Mouse (Mus musculus) adrenal gland, adult 2 months (tissue): Measurements from ENCODE around the gene Apoa1. TPM values are rescaled to one million over a fixed set of nuclear protein-coding genes. Genes with fewer than 3 reads are reported as not detected.

Experiments used
- DNase-seq: peaks from one replicate; pipeline ENCODE4 v3.0.0; 2021
- polyA plus RNA-seq: library from polyadenylated mRNA; depleted of rRNA; stranded (reverse); fragments of >200 nt; gene quantifications from 2 replicates; pipeline ENCODE4 v1.2.3, GENCODE M21; 2012; rRNA removed
- total RNA-seq, 2 experiments: library from RNA; stranded (reverse); gene quantifications; 2 replicates each; pipeline ENCODE4 v1.2.3; 2021

Apoa1 gene
- total and polyA plus RNA-seq, 3 experiments = 1.7 to 37.3 (median 5.6) TPM

- peak; percentile 44 for DNase-seq
These were observed 29.2 kb downstream of the Apoa1 start for GRCm38 (mm10) chr9:46257546-46257945.

GRCm38 (mm10) chr9:46259111-46259510 lies 30.7 kb downstream of the Apoa1 start:
- DNase-seq = no peak

GRCm38 (mm10) chr9:46261131-46261530 lies 32.8 kb downstream of the Apoa1 start:
- DNase-seq = peak; percentile 73

GRCm38 (mm10) chr9:46268343-46268873 lies 40.0 kb downstream of the Apoa1 start, which contains the start of gene Apoa5:
TSS of gene Apoa5 (plus strand) at chr9:46268633.
- DNase-seq = no peak

- no peak for DNase-seq
These were observed 40.7 kb downstream of the Apoa1 start for GRCm38 (mm10) chr9:46269125-46269524.

- DNase-seq = no peak
These were observed 42.4 kb downstream of the Apoa1 start for GRCm38 (mm10) chr9:46270782-46271181.

GRCm38 (mm10) chr9:46272070-46272469 lies 43.7 kb downstream of the Apoa1 start:
- DNase-seq = no peak

GRCm38 (mm10) chr9:46272677-46273454 lies 44.5 kb downstream of the Apoa1 start, which contains the start of gene Zpr1:
TSS of gene Zpr1 (plus strand) at chr9:46273064.
- peak; percentile 94 for DNase-seq

- DNase-seq = no peak
These were observed 46.1 kb downstream of the Apoa1 start for GRCm38 (mm10) chr9:46274494-46274893.

Other genes with a start within 250 kb of the Apoa1 start
- gene Pafah1b2, start 215.9 kb upstream of the Apoa1 start, total RNA-seq = 100 to 1,000 TPM; 154 to 167 TPM
- 57.5 and 96.7 TPM in 2 replicates for gene Pafah1b2, start 215.9 kb upstream of the Apoa1 start, polyA plus RNA-seq
- 10 to 100 TPM; 49.2 to 87.3 TPM for gene Sik3, start 215.8 kb upstream of the Apoa1 start, total RNA-seq
- gene Sik3, start 215.8 kb upstream of the Apoa1 start, polyA plus RNA-seq = 17.2 and 30.2 TPM in 2 replicates
- gene Apoc3, start 7.1 kb downstream of the Apoa1 start, total RNA-seq = 10 to 100 TPM in 1 of 2 experiments, 1 to 10 TPM in 1; 4.6 to 20.4 TPM
- 4.8 and 6.1 TPM in 2 replicates for gene Apoc3, start 7.1 kb downstream of the Apoa1 start, polyA plus RNA-seq
- under 1 TPM in 1 of 2 experiments, not detected in 1; 0.26 TPM for gene Apoa4, start 12.1 kb downstream of the Apoa1 start, total RNA-seq
- gene Apoa4, start 12.1 kb downstream of the Apoa1 start, polyA plus RNA-seq = 0.11 and 0.35 TPM in 2 replicates
- 1 to 10 TPM in 1 of 2 experiments, under 1 TPM in 1; 0.17 to 3.6 TPM for gene Apoa5, start 40.1 kb downstream of the Apoa1 start, total RNA-seq
- gene Apoa5, start 40.1 kb downstream of the Apoa1 start, polyA plus RNA-seq = 0.32 and 3.0 TPM in 2 replicates
- 10 to 100 TPM; 38.1 to 84.6 TPM for gene Zpr1, start 44.5 kb downstream of the Apoa1 start, total RNA-seq
- gene Zpr1, start 44.5 kb downstream of the Apoa1 start, polyA plus RNA-seq = 26.2 and 27.3 TPM in 2 replicates
- gene Bud13, start 54.4 kb downstream of the Apoa1 start, total RNA-seq = 10 to 100 TPM; 11.6 to 15.0 TPM
- 7.3 and 7.4 TPM in 2 replicates for gene Bud13, start 54.4 kb downstream of the Apoa1 start, polyA plus RNA-seq
- not detected for gene 4931429L15Rik, start 91.4 kb downstream of the Apoa1 start, total RNA-seq
- not detected in 2 replicates for gene 4931429L15Rik, start 91.4 kb downstream of the Apoa1 start, polyA plus RNA-seq